Mouse (Mus musculus): ENCODE data around the gene Hspg2.
A peak's percentile ranks its signal among the peaks of the same experiment; 100 is the strongest.
"Not testable (repeated sequence)": the region's sequence is repeated elsewhere in the genome, so short reads cannot be mapped to it uniquely, and the experiment has no call there.

Hspg2 gene

GRCm38 (mm10) chr4:137556673-137557210, 88.2 kb downstream of the Hspg2 start:
- DNase-seq (ENCODE audit: low read depth, low spot score) = no peak

GRCm38 (mm10) chr4:137569873-137570272, 101.3 kb downstream of the Hspg2 start:
- peak; percentile 45 for DNase-seq (ENCODE audit: low read depth, low spot score)

- no peak for DNase-seq (ENCODE audit: low read depth, low spot score)
Measured at GRCm38 (mm10) chr4:137574469-137574868, 105.9 kb downstream of the Hspg2 start, which contains the start of gene Ldlrad2. Ldlrad2 (minus strand) TSS chr4:137574569.

GRCm38 (mm10) chr4:137577486-137577885, 108.9 kb downstream of the Hspg2 start:
- DNase-seq (ENCODE audit: low read depth, low spot score) = peak; percentile 39

GRCm38 (mm10) chr4:137578181-137578845, 109.7 kb downstream of the Hspg2 start:
- peak; percentile 87 for DNase-seq (ENCODE audit: low read depth, low spot score)

- no peak for DNase-seq (ENCODE audit: low read depth, low spot score)
Measured at GRCm38 (mm10) chr4:137579789-137580188, 111.2 kb downstream of the Hspg2 start.

- no peak for DNase-seq (ENCODE audit: low read depth, low spot score)
Measured at GRCm38 (mm10) chr4:137580299-137580698, 111.7 kb downstream of the Hspg2 start.

GRCm38 (mm10) chr4:137581815-137582214, 113.2 kb downstream of the Hspg2 start:
- peak; percentile 73 for DNase-seq (ENCODE audit: low read depth, low spot score)

- DNase-seq (ENCODE audit: low read depth, low spot score) = not testable (repeated sequence)
Measured at GRCm38 (mm10) chr4:137589095-137589494, 120.5 kb downstream of the Hspg2 start.

- DNase-seq (ENCODE audit: low read depth, low spot score) = peak; percentile 54
Measured at GRCm38 (mm10) chr4:137589586-137589985, 121.0 kb downstream of the Hspg2 start.

GRCm38 (mm10) chr4:137590961-137591360, 122.4 kb downstream of the Hspg2 start:
- DNase-seq (ENCODE audit: low read depth, low spot score) = no peak

GRCm38 (mm10) chr4:137593601-137594495, 125.3 kb downstream of the Hspg2 start, which contains the start of gene Usp48:
Usp48 (plus strand) TSS chr4:137593755.
- peak; percentile 99 for DNase-seq (ENCODE audit: low read depth, low spot score)

GRCm38 (mm10) chr4:137594496-137595270, 126.1 kb downstream of the Hspg2 start:
- peak; percentile 68 for DNase-seq (ENCODE audit: low read depth, low spot score)

GRCm38 (mm10) chr4:137597098-137597630, 128.6 kb downstream of the Hspg2 start:
- DNase-seq (ENCODE audit: low read depth, low spot score) = peak; percentile 86

- DNase-seq (ENCODE audit: low read depth, low spot score) = peak; percentile 66
Measured at GRCm38 (mm10) chr4:137598577-137598976, 130.0 kb downstream of the Hspg2 start.

GRCm38 (mm10) chr4:137603449-137604171, 135.0 kb downstream of the Hspg2 start:
- DNase-seq (ENCODE audit: low read depth, low spot score) = no peak

GRCm38 (mm10) chr4:137607023-137607422, 138.5 kb downstream of the Hspg2 start:
- DNase-seq (ENCODE audit: low read depth, low spot score) = no peak

GRCm38 (mm10) chr4:137609281-137609680, 140.7 kb downstream of the Hspg2 start:
- no peak for DNase-seq (ENCODE audit: low read depth, low spot score)

GRCm38 (mm10) chr4:137609702-137610101, 141.1 kb downstream of the Hspg2 start:
- no peak for DNase-seq (ENCODE audit: low read depth, low spot score)

GRCm38 (mm10) chr4:137610256-137610655, 141.7 kb downstream of the Hspg2 start:
- DNase-seq (ENCODE audit: low read depth, low spot score) = no peak

All from ZHBTc4 (cell line).